Mouse (Mus musculus) R1 (cell line): ENCODE data around the gene Theg.
A peak's percentile ranks its signal among the peaks of the same experiment; 100 is the strongest.

ENCODE experiments used
- DNase-seq: peaks from one replicate; pipeline ENCODE4 v3.0.0-alpha.2; 2018; ENCODE audit warnings: low read depth, low spot score

Gene Theg

DNA sequence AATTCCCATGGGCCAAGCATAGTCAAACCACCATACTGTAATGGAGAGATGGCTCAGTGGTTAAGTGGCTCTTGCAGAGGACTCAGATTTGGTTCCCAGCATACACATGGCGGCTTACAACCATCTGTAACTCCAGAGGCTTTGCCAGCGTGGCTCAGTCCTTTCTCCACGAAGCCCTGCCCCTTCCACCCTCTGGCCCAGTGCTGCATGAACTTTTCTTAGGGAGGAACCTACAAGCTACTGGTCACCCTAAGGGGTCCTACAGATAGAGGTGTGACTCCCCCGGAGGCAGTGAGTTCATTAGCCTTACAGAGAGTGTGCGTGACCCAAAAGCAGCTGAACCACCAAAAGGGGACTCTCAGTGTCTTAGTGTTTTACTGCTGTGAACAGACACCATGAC is 30.2 kb downstream of the Theg start:
- no peak for DNase-seq

DNA sequence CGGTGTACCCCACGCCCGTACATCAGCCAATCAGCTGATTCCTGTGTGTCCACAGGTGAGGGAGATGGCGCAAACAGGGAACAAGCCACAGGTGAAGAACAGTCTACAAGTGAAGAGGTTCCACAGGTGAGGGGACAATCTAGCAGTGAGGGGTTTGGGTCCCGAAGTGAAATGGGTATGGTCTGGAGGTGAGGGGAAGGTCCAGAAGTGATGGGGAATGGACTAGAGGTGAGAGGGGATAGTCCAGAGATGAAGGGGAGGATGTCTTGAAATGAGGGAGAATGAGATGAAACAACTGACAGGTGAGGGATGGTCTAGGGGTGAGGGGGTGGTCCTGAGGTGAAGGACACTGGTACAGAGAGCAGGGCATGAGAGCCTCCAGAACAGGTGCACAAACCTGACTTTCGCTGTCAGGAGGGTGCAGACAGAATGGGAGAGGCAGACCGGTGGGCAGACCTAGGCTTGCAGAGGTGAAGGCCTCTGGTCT is 31.9 kb downstream of the Theg start:
- DNase-seq = no peak

DNA sequence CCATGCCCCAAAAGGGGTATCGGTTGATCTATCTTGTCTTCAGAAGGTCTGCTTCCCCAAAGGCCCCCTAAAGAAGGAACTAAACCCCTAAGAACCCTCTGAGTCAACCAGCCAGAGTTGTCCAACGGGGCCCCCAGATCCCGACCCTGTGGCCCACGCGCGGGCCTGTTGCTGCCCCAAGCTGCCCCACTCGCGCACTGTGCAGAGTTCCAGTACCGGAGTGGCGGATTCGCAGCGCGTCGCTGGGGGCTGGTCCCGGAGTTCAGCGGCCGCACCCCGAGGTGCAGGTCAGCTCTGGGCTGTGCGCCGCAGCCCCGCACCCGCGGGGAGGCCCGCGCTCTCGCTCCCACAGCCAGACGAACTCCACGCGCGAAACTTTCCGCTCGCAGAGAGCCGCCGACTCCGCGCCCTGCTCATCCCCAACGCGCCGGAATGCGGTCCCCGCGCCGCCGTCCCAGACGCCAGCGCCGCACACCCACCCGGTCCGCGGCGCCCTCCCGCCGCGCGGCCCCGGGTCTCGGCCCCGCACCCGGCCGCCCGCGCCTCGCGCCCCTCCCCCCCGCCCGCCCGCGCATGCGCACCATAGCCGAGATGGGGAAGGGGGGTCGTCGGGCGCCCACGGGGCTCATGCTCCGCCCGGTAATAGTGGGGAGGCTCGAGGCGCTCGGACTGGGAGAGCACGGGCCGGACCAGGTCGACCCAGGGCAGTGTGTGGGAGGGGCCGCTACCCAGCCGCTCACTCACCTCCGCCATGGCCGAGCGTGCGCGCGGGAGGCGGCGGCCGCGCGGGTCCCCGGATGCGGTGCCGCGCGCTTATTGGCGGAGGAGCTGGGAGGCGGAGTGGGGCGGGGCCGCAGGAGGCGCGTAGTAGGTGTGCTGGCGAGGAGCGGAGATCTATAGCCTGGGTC is 32.5 kb downstream of the Theg start, which contains the start of gene Mier2:
Mier2 (minus strand) TSS at position 870 of the 908 bp plus-strand sequence.
- DNase-seq = peak; percentile 90

DNA sequence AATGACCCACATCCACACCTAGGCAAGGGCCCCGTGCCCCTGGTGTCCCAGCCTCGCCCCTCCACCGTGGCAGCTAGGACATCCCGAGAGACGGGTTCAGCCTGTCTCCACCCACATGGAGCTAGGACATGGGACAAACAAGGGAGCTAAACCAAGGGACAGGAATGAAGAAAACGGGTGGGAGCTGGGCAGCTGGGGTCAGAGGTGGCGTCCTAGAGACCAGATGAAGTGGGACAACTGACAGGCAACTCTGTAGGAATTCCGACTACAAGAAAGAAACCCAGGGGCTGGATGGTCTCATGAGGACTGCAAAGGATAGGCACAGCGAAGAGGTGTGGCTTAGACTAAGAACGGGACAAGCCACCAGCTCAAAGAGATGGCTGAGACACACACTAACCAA is 33.4 kb downstream of the Theg start:
- peak; percentile 28 for DNase-seq

DNA sequence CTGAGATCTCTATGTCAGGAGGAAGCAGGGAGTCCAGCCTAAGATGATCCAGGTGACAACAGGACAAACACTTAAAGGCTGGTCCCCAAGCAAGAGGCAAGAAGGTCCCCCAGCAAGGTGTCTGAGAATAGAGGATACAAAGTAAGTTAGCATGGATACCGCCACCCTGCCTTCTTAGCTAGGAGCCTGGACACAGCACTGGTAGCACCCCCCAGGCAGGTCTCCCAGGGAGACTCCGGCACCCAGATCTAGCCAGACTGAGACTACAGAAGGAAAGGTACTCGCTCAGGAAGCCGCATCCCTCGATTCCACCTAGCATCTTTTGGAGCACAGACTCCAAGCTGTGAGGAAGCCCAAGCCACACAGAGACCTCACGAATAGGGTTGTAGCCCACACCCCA is 34.0 kb downstream of the Theg start:
- DNase-seq = no peak

DNA sequence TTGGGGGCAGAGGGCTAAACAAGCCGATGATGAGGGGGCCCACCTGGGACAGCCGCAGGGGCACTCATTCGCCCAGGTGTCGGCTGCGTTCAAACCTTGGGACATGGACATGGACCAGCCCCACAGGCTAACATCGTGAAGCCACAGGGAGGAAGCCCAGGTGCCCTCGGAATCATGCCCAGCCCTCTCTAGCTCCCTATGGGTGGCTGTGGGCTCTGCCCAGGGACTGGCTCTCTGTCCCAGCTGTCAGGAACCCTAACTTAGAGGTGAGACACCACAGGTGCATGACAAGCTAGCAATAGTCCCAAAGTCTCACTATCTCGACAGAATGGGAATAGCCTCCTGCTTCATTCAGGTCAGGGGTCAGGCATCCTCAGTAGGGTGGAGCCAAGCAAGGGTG is 34.6 kb downstream of the Theg start:
- no peak for DNase-seq

DNA sequence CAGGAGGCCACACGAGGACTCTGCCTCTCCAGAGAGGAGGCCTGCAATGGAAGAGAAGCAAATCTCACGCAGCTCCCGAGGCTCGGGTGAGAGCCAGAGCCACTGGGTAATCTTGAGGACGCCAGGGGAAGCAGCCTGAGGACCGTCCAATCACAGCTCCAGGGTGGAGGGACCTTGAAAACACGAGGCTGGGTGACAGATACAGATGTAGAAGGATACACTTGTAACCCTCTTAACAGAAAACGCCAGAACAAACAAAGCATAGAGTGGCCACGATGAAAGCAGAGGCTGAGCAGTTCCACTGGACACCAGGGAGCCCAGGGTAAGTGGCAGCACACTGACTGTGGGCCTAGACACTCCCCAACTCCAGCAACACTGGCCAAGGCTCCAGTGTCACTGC is 36.8 kb downstream of the Theg start:
- no peak for DNase-seq

DNA sequence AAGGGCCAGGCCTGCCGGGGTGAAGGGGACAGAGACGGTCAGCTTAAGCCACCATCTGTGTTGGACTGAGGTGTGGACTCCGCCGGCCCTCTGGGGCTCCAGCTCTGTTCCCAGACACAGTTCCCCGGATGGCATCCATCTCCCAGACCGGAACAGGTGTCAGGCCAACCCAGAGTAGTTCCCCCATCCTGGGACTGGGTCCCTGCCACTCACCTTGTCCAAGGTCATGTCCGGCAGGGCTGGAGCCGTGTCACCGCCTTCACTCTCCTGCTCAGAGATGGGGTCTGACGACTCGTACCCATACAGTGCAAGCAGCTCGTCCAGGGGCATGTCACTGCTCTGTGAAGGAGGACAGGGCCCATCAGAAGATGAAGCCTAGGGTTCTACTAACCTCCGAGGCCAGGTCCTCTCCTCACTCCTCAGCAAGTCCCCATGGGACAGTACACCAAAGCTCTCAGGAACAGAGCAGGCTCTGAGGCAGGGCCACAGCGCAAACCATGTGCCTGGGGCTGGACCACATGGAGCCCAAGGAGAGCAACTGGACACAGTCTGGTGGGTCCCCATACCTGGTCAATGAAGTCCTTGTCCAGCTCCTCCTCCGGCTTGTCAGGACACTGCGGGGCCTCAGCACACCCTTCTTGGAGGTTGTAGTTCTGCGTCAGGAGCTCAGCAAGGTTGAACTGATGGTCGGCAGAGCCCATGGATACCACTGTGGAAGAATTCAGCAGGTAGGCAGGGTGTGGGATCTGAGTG is 38.0 kb downstream of the Theg start:
- DNase-seq = no peak

DNA sequence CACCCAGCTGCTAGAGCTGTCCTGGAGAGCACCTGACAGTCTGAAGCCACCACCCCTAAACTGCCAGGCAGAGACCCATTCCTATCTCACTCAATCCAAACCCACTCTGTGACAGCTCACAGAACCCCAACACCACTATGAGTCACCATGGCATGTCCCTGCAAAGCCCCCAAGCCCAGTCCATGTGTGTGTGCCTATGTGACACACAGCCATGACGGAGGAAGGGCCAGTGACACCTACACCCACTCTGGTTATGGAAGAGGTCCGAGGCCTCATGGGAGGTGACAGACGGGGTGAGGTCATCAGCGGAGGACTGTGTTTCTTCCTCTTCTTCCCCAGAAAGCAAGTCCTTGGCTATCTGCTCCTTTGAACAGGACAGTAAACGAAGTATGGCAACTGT is 38.6 kb downstream of the Theg start:
- DNase-seq = no peak

DNA sequence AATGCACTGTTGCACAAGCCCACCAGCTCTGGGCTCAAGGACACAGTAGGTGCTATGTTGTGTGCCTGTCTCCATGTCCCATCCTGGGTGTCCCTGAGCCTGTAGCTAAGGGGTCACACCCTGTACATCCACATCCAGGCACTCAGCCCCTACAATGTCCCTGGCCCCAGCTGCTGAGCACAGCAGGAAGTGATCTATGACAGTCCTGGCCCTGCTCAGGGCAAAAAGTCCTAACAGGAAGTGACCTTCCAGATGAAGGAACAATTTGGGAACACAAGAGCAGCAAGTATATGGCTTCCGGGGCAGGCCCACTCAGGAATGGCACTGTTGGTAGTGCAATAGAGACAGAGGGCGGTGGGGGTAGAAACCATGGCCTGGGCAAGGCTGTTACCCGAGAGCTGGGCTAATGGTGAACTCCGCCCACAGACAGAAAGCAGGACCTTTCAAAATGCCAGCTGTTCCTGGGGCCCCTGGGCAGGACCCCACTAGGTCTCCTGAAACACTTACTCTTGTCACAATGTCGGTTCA is 39.9 kb downstream of the Theg start:
- DNase-seq = no peak

DNA sequence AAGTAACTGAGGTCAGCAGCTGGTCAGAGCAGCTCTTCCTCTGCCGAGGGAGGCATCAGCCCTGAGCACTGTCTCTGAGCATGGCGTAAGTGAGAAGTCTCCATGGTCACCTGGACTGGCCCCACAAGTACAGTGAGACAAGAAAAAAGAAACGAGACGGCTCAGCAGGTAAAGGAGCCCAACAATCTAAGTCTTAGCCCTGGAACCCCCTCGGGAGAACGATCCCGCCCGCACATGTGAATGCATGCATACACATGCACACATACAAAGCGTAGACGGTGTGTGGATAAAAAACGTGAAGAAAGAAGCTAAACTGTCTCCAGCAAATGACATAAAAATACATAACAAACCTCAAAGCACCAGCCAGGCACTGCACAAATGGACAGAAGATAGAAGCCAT is 40.6 kb downstream of the Theg start:
- no peak for DNase-seq

DNA sequence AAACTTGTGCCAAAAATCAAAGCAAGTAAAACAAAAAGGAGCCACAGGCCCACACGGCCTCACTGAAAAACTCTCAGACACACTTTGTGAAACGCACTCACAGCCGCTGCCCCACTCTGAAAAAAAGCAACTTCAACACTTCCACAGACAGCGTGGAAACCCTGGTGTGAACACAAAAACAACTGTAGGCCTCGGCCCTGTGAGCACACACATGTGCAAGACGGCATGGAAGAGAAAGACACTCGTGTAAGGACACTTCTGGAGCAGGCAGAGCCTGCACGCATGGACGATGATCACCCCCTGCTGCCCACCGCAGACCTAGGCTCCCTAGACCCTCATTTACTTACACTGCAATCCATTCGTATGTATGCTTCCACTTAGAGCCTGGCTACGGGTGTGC is 41.2 kb downstream of the Theg start:
- DNase-seq = no peak

DNA sequence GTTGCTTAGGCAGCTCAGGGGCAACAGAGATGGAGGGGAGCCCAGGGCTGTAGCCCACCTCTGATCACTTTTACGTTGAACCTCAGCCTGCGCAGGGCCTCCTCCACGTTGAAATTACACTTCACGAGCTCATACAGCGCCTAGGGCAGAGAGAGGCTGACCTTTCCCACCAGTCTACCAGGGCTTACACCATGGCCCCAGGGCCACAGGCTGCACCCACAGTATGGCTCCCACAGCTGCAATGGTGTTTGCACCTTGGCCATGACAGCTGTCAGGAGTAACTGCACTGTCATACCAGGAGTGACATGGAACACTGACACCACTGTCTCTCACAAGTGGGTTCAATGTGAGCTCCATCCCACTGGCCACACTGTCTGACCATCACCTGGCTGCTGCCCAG is 42.5 kb downstream of the Theg start:
- DNase-seq = no peak

DNA sequence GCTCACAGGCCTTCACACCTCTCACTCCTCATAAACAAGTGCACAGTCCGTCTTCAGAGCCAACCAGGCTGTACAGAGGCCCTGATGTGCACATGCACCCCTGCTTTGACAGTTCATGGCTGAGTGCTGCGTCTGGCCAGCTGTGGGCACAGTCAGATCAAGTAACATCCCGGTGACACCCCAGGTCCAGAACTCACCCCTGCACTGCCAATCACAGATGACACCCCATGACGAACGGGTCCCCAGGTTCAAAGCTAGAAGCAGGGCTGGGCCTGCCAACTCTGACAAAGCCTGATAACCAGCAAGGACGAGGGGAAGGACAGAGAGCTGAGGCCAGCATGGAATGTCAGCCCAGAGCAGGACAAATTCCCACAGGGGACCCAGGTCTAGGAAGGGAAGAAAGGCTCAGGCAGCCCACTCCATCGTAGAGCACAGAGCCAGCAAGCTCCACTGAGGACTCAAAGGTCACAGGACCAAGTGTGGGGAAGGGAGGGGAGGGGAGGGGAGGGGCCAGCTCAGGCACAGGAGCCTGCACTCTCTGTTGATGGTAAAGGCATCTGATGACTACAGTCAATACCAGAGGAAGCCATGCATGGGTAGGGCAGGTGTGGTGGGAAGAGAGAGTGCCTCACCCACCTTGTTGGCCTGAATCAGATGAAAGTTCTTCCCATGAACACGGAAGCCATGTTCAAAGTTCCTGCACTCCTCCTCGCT is 43.1 kb downstream of the Theg start:
- no peak for DNase-seq

DNA sequence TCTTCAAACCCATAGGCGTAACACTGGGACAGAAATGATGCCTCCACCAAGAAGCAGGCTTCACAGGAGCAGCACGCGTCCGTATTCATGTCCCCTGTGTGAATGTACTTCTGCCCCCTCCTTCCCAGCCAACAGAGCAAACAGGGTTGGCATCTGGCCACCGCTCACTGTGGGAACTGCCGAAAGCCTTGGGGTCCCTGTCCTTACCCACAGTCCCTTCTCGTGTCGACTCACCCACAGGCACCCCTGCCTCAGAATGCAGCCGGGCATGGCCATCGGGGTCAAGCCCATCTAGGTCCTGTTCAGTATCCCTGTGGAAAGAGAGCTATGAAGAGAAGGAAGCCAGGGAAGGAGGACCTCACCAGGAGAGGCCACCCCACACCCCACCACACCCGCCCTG is 45.0 kb downstream of the Theg start:
- no peak for DNase-seq

DNA sequence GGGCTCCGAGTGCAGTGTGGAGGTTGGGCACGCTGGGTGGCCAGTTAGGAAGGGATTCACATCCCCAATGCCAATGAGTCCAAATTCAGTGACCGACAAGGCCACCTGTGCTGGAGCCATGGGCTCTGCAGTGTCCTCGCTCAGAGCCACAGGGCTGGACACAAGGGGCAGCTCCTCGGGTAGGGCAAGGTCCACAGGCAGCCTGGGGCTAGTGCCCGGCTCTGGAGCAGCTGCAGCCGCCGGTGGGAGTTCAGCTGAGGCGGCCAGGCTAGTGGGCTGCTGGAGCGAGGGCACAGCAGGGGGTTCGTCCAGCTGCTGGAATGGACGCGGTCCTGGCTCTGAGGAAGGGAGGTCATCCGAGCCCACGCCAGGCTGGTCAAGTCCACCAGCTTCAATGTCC is 45.6 kb downstream of the Theg start:
- DNase-seq = no peak

DNA sequence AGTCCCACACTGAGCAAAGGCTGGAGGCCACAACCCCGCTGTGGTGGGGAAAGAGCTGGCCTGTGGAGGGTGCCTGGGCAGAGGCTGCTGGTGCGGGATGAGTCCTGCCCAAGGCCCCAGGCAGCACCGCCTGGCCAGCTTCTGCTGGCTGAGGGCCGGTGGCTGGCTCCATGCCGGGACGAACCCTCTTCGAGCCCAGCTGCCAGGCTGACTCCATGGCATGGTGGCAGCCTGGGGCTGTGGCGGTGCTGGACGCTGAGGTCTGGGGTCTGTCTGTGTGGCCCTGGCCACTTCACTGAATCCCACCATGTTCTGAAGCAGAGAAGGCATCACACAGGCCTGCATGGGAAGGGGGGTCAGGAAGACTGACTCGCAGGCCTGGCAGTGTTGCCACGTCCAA is 46.4 kb downstream of the Theg start:
- DNase-seq = no peak

DNA sequence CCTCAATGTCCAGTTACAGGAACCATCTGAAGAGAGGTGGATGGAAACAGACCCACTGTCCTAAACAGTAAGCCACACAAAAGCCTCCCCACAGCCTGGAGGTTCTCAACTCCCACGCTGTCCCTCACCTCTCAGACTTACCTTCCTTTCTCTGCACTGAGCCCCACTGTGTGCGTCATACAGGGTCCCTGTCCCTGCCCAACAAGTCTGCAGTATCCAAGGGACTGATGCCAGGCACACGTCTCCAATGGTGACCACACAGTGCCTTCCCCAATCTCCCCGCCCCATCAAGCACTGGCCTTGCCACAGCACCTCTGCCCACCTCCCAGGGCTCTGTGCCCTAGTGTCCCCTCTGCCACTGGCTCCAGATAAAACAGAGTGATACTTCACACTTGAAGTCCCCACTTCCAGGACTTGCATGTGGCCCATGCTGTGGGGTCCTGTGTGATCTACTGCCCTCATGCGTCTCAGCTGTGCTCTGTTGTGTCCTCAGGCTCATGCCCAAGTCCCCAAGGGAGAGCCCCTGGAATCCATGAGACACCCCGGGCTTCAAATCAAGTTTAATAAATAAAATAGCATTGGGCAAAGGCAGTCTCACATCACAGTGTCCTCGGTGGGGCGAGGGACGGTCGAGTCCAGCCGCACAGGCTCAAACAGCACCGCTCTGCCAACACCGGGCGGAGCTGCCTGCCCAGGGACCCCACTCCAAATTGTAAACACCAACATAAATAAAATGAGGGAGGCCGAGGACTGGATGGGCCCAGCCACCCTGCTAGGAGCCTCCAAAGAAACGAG is 47.2 kb downstream of the Theg start:
- no peak for DNase-seq

DNA sequence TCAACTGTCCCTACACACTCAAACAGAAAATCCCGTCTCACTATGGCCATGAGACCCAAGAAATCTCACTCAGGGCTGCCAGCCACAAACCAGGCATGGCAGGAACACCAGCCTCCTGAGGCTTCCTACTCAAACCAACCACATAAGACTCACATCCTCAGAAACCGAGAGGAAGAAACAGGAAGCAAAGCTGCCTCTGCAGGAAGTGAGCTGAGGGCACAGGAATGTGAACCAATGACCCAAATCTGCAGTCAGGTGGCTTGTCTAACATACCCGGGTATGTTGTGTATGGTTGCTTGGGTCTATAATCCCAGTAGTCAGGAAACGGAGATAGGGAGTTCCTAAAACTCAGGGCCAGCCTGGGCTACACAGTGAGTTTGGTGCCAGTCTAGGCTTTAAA is 48.3 kb downstream of the Theg start:
- no peak for DNase-seq

DNA sequence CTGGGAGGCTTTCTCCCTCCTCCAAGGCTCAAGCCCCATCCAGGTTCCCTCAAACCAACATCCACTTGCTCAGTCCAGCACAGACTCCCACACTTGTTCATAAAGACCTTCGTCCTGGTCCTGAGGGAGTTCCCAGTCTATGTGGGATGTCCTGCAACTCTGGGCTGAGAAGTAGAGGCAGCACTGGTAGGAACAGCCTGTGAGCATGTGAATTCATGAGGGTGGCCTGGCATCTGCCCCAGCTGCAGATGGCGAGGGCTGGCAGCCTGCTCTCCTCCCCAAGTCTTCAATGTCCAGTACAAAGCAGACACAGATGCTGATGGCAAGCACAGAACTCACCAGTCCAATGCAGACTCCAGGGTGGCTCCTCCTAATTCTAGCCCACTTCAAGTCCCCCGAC is 48.8 kb downstream of the Theg start:
- no peak for DNase-seq

DNA sequence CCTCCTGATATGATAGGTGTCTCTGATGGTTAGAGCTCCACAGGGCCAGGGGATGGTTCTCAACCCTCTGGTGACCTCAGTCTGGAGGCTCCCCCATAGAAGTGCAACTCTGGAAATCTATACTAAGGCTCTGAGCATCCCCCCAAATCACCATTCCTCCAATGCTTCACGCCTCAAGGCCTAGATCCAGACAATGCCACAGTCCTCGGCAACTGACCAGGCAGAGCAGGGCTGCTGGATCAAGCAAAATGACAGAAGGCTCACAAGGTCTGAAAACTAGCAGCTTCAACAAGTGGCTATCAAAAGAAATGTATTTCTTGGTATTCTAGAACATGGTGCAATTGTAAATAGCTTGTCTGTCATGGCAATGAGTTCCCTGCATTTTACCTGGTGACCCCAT is 49.4 kb downstream of the Theg start:
- DNase-seq = no peak
